Mouse (Mus musculus) embryonic facial prominence, embryonic 12.5 days (tissue): ENCODE data around the gene Lingo1. TPM values are rescaled to one million over a fixed set of nuclear protein-coding genes. Genes with fewer than 3 reads are reported as not detected.

Source experiments
- ATAC-seq: fragments of 200-750 bp; cut with Nextera tagmentation; 2 replicates; pipeline ENCODE4 v1.8.0; 2017; ENCODE audit not compliant: insufficient number of reproducible peaks, insufficient read depth, low FRiP score, low TSS enrichment
- H3K27ac ChIP-seq: fragments of 300-500 bp; sonication (generic); 2 replicates; pipeline ENCODE4 v1.5.1; 2016; ENCODE audit warnings: mild to moderate bottlenecking
- H3K27me3 ChIP-seq: fragments of 300-500 bp; sonication (generic); 2 replicates; pipeline ENCODE4 v1.6.1; 2016; ENCODE audit warnings: mild to moderate bottlenecking, moderate library complexity
- H3K36me3 ChIP-seq: fragments of 300-500 bp; sonication (generic); 2 replicates; pipeline ENCODE4 v1.6.1; 2016; ENCODE audit warnings: mild to moderate bottlenecking
- H3K4me1 ChIP-seq: fragments of 300-500 bp; sonication (generic); 2 replicates; pipeline ENCODE4 v1.6.1; 2016
- H3K4me2 ChIP-seq: fragments of 300-500 bp; sonication (generic); replicated peaks from 2 replicates; pipeline ENCODE4 v1.6.1; 2016; ENCODE audit warnings: mild to moderate bottlenecking, moderate library complexity
- H3K4me3 ChIP-seq: fragments of 300-500 bp; sonication (generic); 2 replicates; pipeline ENCODE4 v1.5.1; 2016; ENCODE audit warnings: mild to moderate bottlenecking
- H3K9ac ChIP-seq: fragments of 300-500 bp; sonication (generic); 2 replicates; pipeline ENCODE4 v1.6.1; 2016; ENCODE audit warnings: mild to moderate bottlenecking, moderate library complexity
- H3K9me3 ChIP-seq: fragments of 300-500 bp; sonication (generic); 2 replicates; pipeline ENCODE4 v1.6.1; 2016; ENCODE audit warnings: mild to moderate bottlenecking, moderate library complexity
- WGBS: fragments of 180-500 bp; shearing (Covaris S2); methylation state at CpG from one replicate; pipeline ENCODE4 v1.1.7; 2016; 5-methylcytosine and 5-hydroxymethylcytosine counted together
- polyA plus RNA-seq: library from polyadenylated mRNA; unstranded; fragments of >200 nt; fragmentation: Nextera tagmentation; extraction: Ambion mirVana; gene quantifications from 2 replicates; pipeline ENCODE4 v1.2.1, GENCODE M21; 2016

The Lingo1 gene
- polyA plus RNA-seq, 1 experiment from 2014 or later: 6.8 TPM

GRCm38 (mm10) chr9:56605443-56605806 lies 190.8 kb downstream of the Lingo1 start:
- Histone ChIP-seq H3K4me1 (no peaks in the 10 kb centered on the region), H3K27me3 (peaks cover 9% of the 10 kb centered on the region; the same call in 1 of the 2 replicates), H3K27ac (no peak overlapping the region), H3K4me3 (no peak overlapping the region), H3K4me2 (no peak overlapping the region), H3K9ac (no peak overlapping the region), H3K36me3 (no peaks in the 10 kb centered on the region), H3K9me3 (no peaks in the 10 kb centered on the region)
- ATAC-seq: no peak

- WGBS: 43% methylated on average over 12 of the region's 12 CpGs
- ATAC-seq: no peak
- Histone ChIP-seq H3K9me3 (no peaks in the 10 kb centered on the region), H3K4me1 (no peaks in the 10 kb centered on the region), H3K27ac (no peak overlapping the region), H3K4me2 (no peak overlapping the region), H3K27me3 (peaks cover 9% of the 10 kb centered on the region; the same call in 1 of the 2 replicates), H3K4me3 (no peak overlapping the region), H3K9ac (no peak overlapping the region), H3K36me3 (no peaks in the 10 kb centered on the region)
Observed at GRCm38 (mm10) chr9:56604797-56605442, 191.3 kb downstream of the Lingo1 start.

GRCm38 (mm10) chr9:56600655-56601054 lies 195.6 kb downstream of the Lingo1 start:
- Histone ChIP-seq H3K27me3 (no peaks in the 10 kb centered on the region), H3K9ac (no peak overlapping the region), H3K9me3 (no peaks in the 10 kb centered on the region), H3K27ac (no peak overlapping the region), H3K4me2 (no peak overlapping the region), H3K4me3 (no peak overlapping the region), H3K4me1 (no peaks in the 10 kb centered on the region), H3K36me3 (no peaks in the 10 kb centered on the region)
- no peak for ATAC-seq
- 70% methylated on average over 11 of the region's 11 CpGs for WGBS

GRCm38 (mm10) chr9:56592639-56593038 lies 203.6 kb downstream of the Lingo1 start:
- no peak overlapping the region for H3K9ac ChIP-seq
- H3K36me3 ChIP-seq: no peaks in the 10 kb centered on the region
- H3K27me3 ChIP-seq: no peaks in the 10 kb centered on the region
- H3K4me1 ChIP-seq: 0 out of 2 replicates have a peak, but pooled peaks cover 7% of the 10 kb centered on the region
- no peak overlapping the region for H3K27ac ChIP-seq
- no peak overlapping the region for H3K4me2 ChIP-seq
- H3K4me3 ChIP-seq: no peak overlapping the region
- 82% methylated on average over 7 of the region's 7 CpGs for WGBS
- no peak for ATAC-seq
- H3K9me3 ChIP-seq: no peaks in the 10 kb centered on the region

- Histone ChIP-seq H3K4me3 (no peak overlapping the region), H3K9ac (no peak overlapping the region), H3K27me3 (no peaks in the 10 kb centered on the region), H3K4me2 (no peak overlapping the region), H3K4me1 (0 out of 2 replicates have a peak, but pooled peaks cover 7% of the 10 kb centered on the region), H3K36me3 (no peaks in the 10 kb centered on the region), H3K9me3 (no peaks in the 10 kb centered on the region), H3K27ac (no peak overlapping the region)
- ATAC-seq: no peak
- WGBS: 76% methylated on average over 8 of the region's 8 CpGs
Observed at GRCm38 (mm10) chr9:56591248-56591888, 204.9 kb downstream of the Lingo1 start.

GRCm38 (mm10) chr9:56589762-56590161 lies 206.5 kb downstream of the Lingo1 start:
- H3K36me3 ChIP-seq: no peaks in the 10 kb centered on the region

GRCm38 (mm10) chr9:56584043-56584424 lies 212.2 kb downstream of the Lingo1 start:
- 53% methylated on average over 7 of the region's 7 CpGs for WGBS
- Histone ChIP-seq H3K27ac (no peak overlapping the region), H3K4me2 (no peak overlapping the region), H3K4me3 (no peak overlapping the region), H3K9ac (no peak overlapping the region), H3K9me3 (no peaks in the 10 kb centered on the region), H3K4me1 (peaks cover 16% of the 10 kb centered on the region; the same call in 1 of the 2 replicates), H3K27me3 (no peaks in the 10 kb centered on the region), H3K36me3 (no peaks in the 10 kb centered on the region)
- no peak for ATAC-seq

More at GRCm38 (mm10) chr9:56589762-56590161, 206.5 kb downstream of the Lingo1 start:
- WGBS: 26% methylated on average over 5 of the region's 5 CpGs
- H3K9ac ChIP-seq: no peak overlapping the region
- no peak overlapping the region for H3K27ac ChIP-seq
- no peak overlapping the region for H3K4me3 ChIP-seq
- H3K4me2 ChIP-seq: no peak overlapping the region
- ATAC-seq: peak; percentile 18; the same call in 1 of the 2 replicates
- peaks cover 12% of the 10 kb centered on the region; the same call in 1 of the 2 replicates for H3K4me1 ChIP-seq
- H3K27me3 ChIP-seq: no peaks in the 10 kb centered on the region
- H3K9me3 ChIP-seq: no peaks in the 10 kb centered on the region

- ATAC-seq: no peak
- 60% methylated on average over 11 of the region's 11 CpGs for WGBS
- H3K9me3 ChIP-seq: no peaks in the 10 kb centered on the region
- no peak overlapping the region for H3K4me2 ChIP-seq
- H3K4me3 ChIP-seq: no peak overlapping the region
- H3K36me3 ChIP-seq: no peaks in the 10 kb centered on the region
- H3K27me3 ChIP-seq: no peaks in the 10 kb centered on the region
- no peak overlapping the region for H3K9ac ChIP-seq
- peaks cover 16% of the 10 kb centered on the region; the same call in 1 of the 2 replicates for H3K4me1 ChIP-seq
- no peak overlapping the region for H3K27ac ChIP-seq
Observed at GRCm38 (mm10) chr9:56583139-56584042, 212.9 kb downstream of the Lingo1 start.

GRCm38 (mm10) chr9:56582628-56583027 lies 213.6 kb downstream of the Lingo1 start:
- WGBS: 50% methylated on average over 8 of the region's 8 CpGs
- H3K9ac ChIP-seq: no peak overlapping the region
- H3K4me3 ChIP-seq: no peak overlapping the region
- H3K27ac ChIP-seq: no peak overlapping the region
- H3K9me3 ChIP-seq: no peaks in the 10 kb centered on the region
- no peak for ATAC-seq
- H3K27me3 ChIP-seq: no peaks in the 10 kb centered on the region
- H3K4me1 ChIP-seq: peaks cover 16% of the 10 kb centered on the region; the same call in 1 of the 2 replicates
- H3K36me3 ChIP-seq: no peaks in the 10 kb centered on the region
- no peak overlapping the region for H3K4me2 ChIP-seq

- WGBS: 29% methylated on average over 3 of the region's 3 CpGs
- H3K27me3 ChIP-seq: no peaks in the 10 kb centered on the region
- no peak for ATAC-seq
- H3K4me2 ChIP-seq: no peak overlapping the region
- peaks cover 16% of the 10 kb centered on the region; the same call in 1 of the 2 replicates for H3K4me1 ChIP-seq
- no peaks in the 10 kb centered on the region for H3K9me3 ChIP-seq
- no peak overlapping the region for H3K4me3 ChIP-seq
- no peak overlapping the region for H3K9ac ChIP-seq
- no peak overlapping the region for H3K27ac ChIP-seq
- no peaks in the 10 kb centered on the region for H3K36me3 ChIP-seq
Observed at GRCm38 (mm10) chr9:56581700-56582099, 214.6 kb downstream of the Lingo1 start.

GRCm38 (mm10) chr9:56581016-56581415 lies 215.3 kb downstream of the Lingo1 start:
- H3K4me3 ChIP-seq: no peak overlapping the region
- ATAC-seq: no peak
- no peaks in the 10 kb centered on the region for H3K9me3 ChIP-seq
- H3K36me3 ChIP-seq: no peaks in the 10 kb centered on the region
- H3K4me2 ChIP-seq: no peak overlapping the region
- WGBS: 56% methylated on average over 8 of the region's 8 CpGs
- no peak overlapping the region for H3K9ac ChIP-seq
- H3K4me1 ChIP-seq: peaks cover 16% of the 10 kb centered on the region; the same call in 1 of the 2 replicates
- no peak overlapping the region for H3K27ac ChIP-seq
- no peaks in the 10 kb centered on the region for H3K27me3 ChIP-seq
